Mouse (Mus musculus) hindbrain, embryonic 13.5 days (tissue): ENCODE measurements around the gene Kdm5a. TPM values are rescaled to one million over a fixed set of nuclear protein-coding genes. Genes with fewer than 3 reads are reported as not detected.
A peak's percentile ranks its signal among the peaks of the same experiment; 100 is the strongest.

Experiments used
- ATAC-seq: fragments of 200-750 bp; cut with Nextera tagmentation; 2 replicates; pipeline ENCODE4 v1.8.0; 2017; ENCODE audit warnings: moderate TSS enrichment; ENCODE audit not compliant: low FRiP score
- H3K27ac ChIP-seq: fragments of 300-500 bp; sonication (generic); 2 replicates; pipeline ENCODE4 v1.5.1; 2015; ENCODE audit warnings: inconsistent platforms, mild to moderate bottlenecking, moderate library complexity
- H3K27me3 ChIP-seq: fragments of 300-500 bp; sonication (generic); 2 replicates; pipeline ENCODE4 v1.6.1; 2015; ENCODE audit warnings: mild to moderate bottlenecking, inconsistent platforms
- H3K36me3 ChIP-seq: fragments of 300-500 bp; sonication (generic); 2 replicates; pipeline ENCODE4 v1.6.1; 2015; ENCODE audit warnings: mild to moderate bottlenecking, inconsistent platforms
- H3K4me1 ChIP-seq: fragments of 300-500 bp; sonication (generic); replicated peaks from 2 replicates; pipeline ENCODE4 v1.6.1; 2015; ENCODE audit warnings: inconsistent platforms
- H3K4me2 ChIP-seq: fragments of 300-500 bp; sonication (generic); 2 replicates; pipeline ENCODE4 v1.6.1; 2015; ENCODE audit warnings: inconsistent platforms, mild to moderate bottlenecking, moderate library complexity
- H3K4me3 ChIP-seq: fragments of 300-500 bp; sonication (generic); 2 replicates; pipeline ENCODE4 v1.5.1; 2015; ENCODE audit warnings: mild to moderate bottlenecking, inconsistent platforms
- H3K9ac ChIP-seq: fragments of 300-500 bp; sonication (generic); 2 replicates; pipeline ENCODE4 v1.6.1; 2015; ENCODE audit warnings: mild to moderate bottlenecking, inconsistent platforms
- H3K9me3 ChIP-seq: fragments of 300-500 bp; sonication (generic); 2 replicates; pipeline ENCODE4 v1.6.1; 2016; ENCODE audit warnings: inconsistent platforms
- WGBS: fragments of 180-500 bp; shearing (Covaris S2); methylation state at CpG from one replicate; pipeline ENCODE4 v1.1.7; 2015; 5-methylcytosine and 5-hydroxymethylcytosine counted together
- polyA plus RNA-seq: library from polyadenylated mRNA; unstranded; fragments of >200 nt; fragmentation: Nextera tagmentation; extraction: Ambion mirVana; gene quantifications from 2 replicates; pipeline ENCODE4 v1.2.1, GENCODE M21; 2015

Gene Kdm5a
- polyA plus RNA-seq, 1 experiment from 2014 or later, result 45.6 TPM

DNA sequence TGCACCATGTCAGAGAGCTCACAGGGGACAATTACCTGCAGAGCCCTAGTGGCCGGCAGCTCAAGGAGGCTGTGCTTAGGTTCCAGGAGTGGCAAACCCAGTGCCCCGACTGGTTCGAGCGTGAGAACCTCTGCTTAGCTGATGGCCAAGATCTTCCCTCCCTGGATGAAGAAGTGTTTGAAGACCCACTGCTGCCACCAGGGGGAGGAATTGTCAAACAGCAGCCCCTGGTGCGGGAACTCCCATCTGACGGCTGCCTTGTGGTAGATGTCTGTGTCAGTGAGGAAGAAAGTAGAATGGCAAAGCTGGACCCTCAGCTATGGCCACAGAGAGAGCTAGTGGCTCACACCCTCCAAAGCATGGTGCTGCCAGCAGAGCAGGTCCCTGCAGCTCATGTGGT is 117.6 kb downstream of the Kdm5a start:
- H3K9me3 ChIP-seq, result no peaks in the 10 kb centered on the region

DNA sequence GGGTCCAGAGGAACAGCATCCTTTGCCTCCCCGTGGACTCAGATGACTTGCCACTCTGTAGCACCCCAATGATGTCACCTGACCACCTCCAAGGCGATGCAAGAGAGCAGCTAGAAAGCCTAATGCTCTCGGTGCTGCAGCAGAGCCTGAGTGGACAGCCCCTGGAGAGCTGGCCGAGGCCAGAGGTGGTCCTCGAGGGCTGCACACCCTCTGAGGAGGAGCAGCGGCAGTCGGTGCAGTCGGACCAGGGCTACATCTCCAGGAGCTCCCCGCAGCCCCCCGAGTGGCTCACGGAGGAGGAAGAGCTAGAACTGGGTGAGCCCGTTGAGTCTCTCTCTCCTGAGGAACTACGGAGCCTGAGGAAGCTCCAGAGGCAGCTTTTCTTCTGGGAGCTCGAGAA is 118.1 kb downstream of the Kdm5a start:
- 94% methylated on average over 14 of the region's 14 CpGs for WGBS

More for the DNA sequence above, 117.6 kb downstream of the Kdm5a start:
- ATAC-seq, result no peak
- Histone ChIP-seq H3K9ac (no peak overlapping the region), H3K4me1 (peaks cover 10% of the 10 kb centered on the region; the same call in 1 of the 2 replicates), H3K27ac (no peak overlapping the region), H3K4me3 (no peak overlapping the region), H3K4me2 (no peak overlapping the region), H3K27me3 (no peaks in the 10 kb centered on the region), H3K36me3 (peaks cover 42% of the 10 kb centered on the region)
- WGBS, result 90% methylated on average over 6 of the region's 6 CpGs

DNA sequence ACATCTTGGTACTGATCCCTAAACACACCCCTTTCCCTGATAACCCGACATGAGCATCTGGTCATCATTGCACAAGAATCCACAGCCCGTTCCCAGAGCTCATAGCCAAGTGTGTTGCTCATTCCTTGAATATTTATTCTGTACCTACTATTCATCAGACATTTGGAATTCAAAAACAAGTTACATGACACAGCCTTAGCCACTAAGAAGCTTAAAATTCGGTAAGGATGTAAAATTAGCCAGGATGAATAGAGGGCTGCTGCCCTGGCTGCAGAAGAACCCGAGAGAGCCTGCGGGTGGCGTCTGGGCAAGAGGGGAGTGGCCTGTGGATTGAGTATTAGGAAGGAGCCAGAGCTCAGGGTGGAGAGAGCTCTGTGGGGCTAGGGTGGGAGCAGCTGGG is 118.8 kb downstream of the Kdm5a start:
- Histone ChIP-seq H3K9ac (no peak overlapping the region), H3K4me3 (no peak overlapping the region)
- WGBS, result 45% methylated on average over 6 of the region's 6 CpGs

More for the DNA sequence above, 118.1 kb downstream of the Kdm5a start:
- Histone ChIP-seq H3K4me3 (no peak overlapping the region), H3K4me1 (peaks cover 10% of the 10 kb centered on the region; the same call in 1 of the 2 replicates), H3K9me3 (no peaks in the 10 kb centered on the region), H3K36me3 (peaks cover 41% of the 10 kb centered on the region), H3K4me2 (no peak overlapping the region), H3K9ac (no peak overlapping the region), H3K27me3 (no peaks in the 10 kb centered on the region), H3K27ac (no peak overlapping the region)
- ATAC-seq, result no peak

DNA sequence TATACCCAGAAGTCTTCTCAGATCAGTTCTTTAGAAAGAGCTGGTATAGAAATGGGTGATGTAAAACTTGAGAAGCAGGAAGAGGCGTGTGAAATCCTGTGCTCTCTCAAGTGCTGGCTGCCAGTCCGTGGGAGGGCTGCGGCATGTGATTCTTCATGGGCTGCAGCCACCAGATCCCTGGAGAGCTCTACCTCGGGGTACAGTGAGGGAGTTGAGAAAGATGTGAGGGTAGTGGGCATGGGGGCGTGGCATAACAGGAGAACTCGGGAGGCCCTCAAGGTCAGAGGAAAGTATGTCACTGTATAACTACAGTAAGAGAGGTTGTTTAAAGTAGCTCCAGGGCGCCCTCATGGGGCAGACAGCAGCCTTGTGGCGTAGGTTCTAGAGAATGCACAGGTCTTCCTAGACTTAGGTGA is 119.3 kb downstream of the Kdm5a start:
- Histone ChIP-seq H3K9me3 (no peaks in the 10 kb centered on the region), H3K4me1 (peaks cover 10% of the 10 kb centered on the region; the same call in 1 of the 2 replicates), H3K9ac (no peak overlapping the region), H3K27me3 (no peaks in the 10 kb centered on the region), H3K4me2 (no peak overlapping the region), H3K4me3 (no peak overlapping the region), H3K36me3 (peaks cover 35% of the 10 kb centered on the region), H3K27ac (no peak overlapping the region)
- 36% methylated on average over 8 of the region's 8 CpGs for WGBS
- no peak for ATAC-seq

More for the DNA sequence above, 118.8 kb downstream of the Kdm5a start:
- Histone ChIP-seq H3K36me3 (peaks cover 37% of the 10 kb centered on the region), H3K27me3 (no peaks in the 10 kb centered on the region), H3K4me1 (peaks cover 10% of the 10 kb centered on the region; the same call in 1 of the 2 replicates), H3K9me3 (no peaks in the 10 kb centered on the region), H3K27ac (no peak overlapping the region), H3K4me2 (no peak overlapping the region)
- ATAC-seq, result no peak

DNA sequence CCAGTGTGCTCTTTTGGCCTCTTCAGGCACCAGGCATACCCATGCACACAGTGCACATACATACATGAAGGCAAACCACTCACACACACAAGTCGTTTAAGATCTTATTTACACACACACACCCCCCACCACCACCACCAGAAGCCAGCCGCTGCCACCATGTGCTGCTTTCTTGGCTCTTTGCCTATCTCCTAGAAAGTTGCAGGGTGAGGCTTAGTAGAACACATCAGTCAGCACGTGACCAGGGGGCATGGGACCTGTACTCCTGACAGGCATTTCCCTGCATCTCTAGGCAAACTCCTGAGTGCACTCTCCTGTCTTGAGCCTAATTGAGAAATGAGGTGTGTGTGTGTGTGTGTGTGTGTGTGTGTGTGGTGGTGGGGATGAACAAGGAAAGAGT is 121.1 kb downstream of the Kdm5a start:
- WGBS, result 76% methylated on average over 3 of the region's 3 CpGs
- Histone ChIP-seq H3K9ac (no peak overlapping the region), H3K27me3 (no peaks in the 10 kb centered on the region), H3K9me3 (no peaks in the 10 kb centered on the region), H3K27ac (no peak overlapping the region), H3K36me3 (peaks cover 18% of the 10 kb centered on the region), H3K4me1 (peaks cover 22% of the 10 kb centered on the region), H3K4me3 (no peak overlapping the region), H3K4me2 (no peak overlapping the region)
- ATAC-seq, result no peak

DNA sequence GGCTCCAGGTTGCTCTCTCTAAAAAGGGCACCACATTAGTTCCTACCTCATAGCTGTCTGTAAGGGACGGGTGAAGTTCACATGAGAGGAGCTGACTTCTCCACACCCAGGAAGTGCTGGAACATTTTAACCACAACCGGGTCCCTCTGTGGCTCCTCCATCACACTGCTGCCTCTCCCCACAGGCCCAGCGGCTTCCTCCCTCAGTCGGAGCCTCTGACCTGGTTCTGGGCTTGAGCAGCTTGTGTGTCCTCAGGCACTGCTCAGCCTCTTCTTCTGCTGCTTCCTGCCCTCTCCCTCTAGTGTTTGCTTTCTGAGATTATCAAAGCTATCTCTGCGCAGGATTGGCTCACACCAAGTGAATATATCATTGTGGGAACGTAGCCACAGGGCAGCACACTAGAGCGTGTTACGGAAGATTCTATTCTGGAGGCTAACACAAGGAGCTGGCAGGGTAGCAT is 122.2 kb downstream of the Kdm5a start:
- Histone ChIP-seq H3K4me2 (no peak overlapping the region), H3K36me3 (peaks cover 11% of the 10 kb centered on the region), H3K4me3 (no peak overlapping the region), H3K4me1 (peaks cover 33% of the 10 kb centered on the region), H3K27me3 (no peaks in the 10 kb centered on the region), H3K27ac (no peak overlapping the region), H3K9me3 (no peaks in the 10 kb centered on the region), H3K9ac (no peak overlapping the region)
- WGBS, result 73% methylated on average over 8 of the region's 8 CpGs
- no peak for ATAC-seq

DNA sequence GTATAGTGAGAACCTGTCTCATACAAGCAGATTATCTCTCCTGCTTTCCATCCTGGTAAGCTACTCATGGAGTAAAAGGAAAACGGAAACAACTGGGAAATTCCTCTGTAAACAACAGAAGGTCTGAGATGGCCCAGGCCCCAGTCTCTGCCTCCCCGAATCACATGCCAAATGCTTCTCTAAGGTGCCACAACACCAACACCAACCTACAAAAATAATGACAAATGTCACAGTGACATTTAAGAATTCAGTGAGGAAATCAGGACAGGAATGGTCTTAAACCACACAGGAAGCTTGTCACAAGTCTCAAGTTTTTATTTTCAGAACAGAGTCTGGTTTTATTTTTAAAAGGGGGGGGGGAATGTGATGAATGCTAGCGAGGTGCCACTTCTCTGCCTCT is 124.7 kb downstream of the Kdm5a start:
- Histone ChIP-seq H3K27ac (no peak overlapping the region), H3K4me3 (no peak overlapping the region), H3K9me3 (no peaks in the 10 kb centered on the region), H3K4me1 (peaks cover 45% of the 10 kb centered on the region), H3K9ac (no peak overlapping the region), H3K4me2 (no peak overlapping the region), H3K36me3 (no peaks in the 10 kb centered on the region), H3K27me3 (0 out of 2 replicates have a peak, but pooled peaks cover 5% of the 10 kb centered on the region)
- 84% methylated on average over 3 of the region's 3 CpGs for WGBS
- no peak for ATAC-seq

DNA sequence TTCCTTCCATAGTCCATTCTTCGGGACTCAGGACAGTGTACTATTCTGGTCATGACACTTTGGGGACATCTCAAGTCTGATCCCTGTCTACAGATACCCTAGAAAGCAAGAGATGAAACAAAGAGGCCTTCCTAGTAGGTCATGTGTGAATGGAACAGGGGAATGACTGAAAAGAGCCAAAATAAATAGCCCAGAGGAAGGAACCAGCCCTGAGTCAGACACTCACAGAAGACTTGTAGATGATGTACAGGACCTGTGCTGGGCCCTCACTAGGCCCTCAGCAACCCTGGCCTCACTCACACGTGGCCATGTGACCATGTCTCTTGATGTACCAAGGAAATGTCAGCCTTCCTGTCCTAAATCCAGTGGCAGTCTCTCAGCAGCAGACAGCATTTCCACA is 125.5 kb downstream of the Kdm5a start:
- 65% methylated on average over 2 of the region's 2 CpGs for WGBS
- Histone ChIP-seq H3K36me3 (no peaks in the 10 kb centered on the region), H3K4me1 (peaks cover 50% of the 10 kb centered on the region), H3K9ac (no peak overlapping the region), H3K4me3 (peak overlapping the region; percentile 86), H3K4me2 (peak overlapping the region; percentile 82), H3K27me3 (0 out of 2 replicates have a peak, but pooled peaks cover 5% of the 10 kb centered on the region), H3K27ac (peak overlapping the region; percentile 30; the same call in 1 of the 2 replicates), H3K9me3 (no peaks in the 10 kb centered on the region)
- no peak for ATAC-seq

DNA sequence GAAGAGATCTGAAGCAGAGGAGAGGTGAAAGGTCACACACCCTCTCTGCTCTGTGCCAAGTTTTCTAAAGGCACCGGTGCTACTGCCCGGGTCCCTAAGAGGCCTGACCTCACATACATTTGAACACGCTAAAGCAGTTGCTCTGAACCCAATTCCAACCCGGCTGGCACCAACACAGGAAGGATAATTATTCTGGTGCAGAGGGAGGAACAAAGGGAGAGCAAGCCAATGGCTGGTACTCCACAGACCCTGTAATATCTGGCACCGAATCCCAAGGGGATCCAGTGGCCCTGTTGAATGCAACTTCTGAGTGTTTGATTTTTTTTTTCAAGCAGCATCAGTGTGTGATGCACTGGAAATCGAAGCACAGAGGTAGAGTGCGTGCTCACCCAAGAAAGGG is 127.1 kb downstream of the Kdm5a start:
- Histone ChIP-seq H3K4me2 (peak overlapping the region; percentile 82), H3K36me3 (no peaks in the 10 kb centered on the region), H3K9ac (peak overlapping the region; percentile 89), H3K9me3 (no peaks in the 10 kb centered on the region), H3K27me3 (0 out of 2 replicates have a peak, but pooled peaks cover 5% of the 10 kb centered on the region), H3K4me3 (peak overlapping the region; percentile 86), H3K4me1 (peaks cover 53% of the 10 kb centered on the region), H3K27ac (no peak overlapping the region)
- WGBS, result 39% methylated on average over 7 of the region's 7 CpGs
- no peak for ATAC-seq

DNA sequence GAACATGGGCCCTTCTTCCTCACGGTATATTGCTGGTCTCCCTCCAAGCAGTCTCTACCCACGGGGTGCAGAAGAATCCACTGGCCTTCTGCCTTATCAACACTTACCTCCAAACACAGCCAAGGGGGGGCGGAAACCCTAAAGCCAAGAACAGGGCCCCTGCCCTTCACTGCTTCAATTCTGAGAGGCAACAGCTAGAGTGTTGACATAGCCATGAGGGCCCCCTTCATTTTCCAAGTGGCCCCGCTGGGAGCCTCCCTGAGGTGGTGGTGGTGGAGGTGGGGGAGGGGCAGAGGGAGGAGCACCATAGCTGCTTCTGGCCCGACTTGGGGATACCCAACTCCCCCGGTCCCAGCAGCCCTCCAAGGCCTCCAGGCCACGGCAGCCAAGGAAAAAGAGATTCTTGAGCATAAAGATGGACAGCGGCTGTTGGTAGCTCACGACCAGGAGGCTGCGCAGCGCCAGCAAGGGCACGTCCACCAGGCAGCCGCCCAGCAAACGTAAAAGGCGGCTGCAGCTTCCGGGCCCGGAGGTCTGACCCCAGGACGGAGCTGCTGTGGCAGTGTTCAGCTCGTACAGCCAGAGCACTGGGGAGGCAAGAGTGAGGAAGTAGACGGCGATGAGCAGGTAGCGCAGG is 128.1 kb downstream of the Kdm5a start:
- Histone ChIP-seq H3K27me3 (0 out of 2 replicates have a peak, but pooled peaks cover 5% of the 10 kb centered on the region), H3K27ac (peak overlapping the region; percentile 95; the same call in 1 of the 2 replicates), H3K9ac (peak overlapping the region; percentile 89), H3K4me1 (peaks cover 59% of the 10 kb centered on the region), H3K4me2 (peak overlapping the region; percentile 82), H3K9me3 (no peaks in the 10 kb centered on the region), H3K4me3 (peak overlapping the region; percentile 86), H3K36me3 (no peaks in the 10 kb centered on the region)
- WGBS, result 8% methylated on average over 22 of the region's 22 CpGs
- ATAC-seq, result no peak

DNA sequence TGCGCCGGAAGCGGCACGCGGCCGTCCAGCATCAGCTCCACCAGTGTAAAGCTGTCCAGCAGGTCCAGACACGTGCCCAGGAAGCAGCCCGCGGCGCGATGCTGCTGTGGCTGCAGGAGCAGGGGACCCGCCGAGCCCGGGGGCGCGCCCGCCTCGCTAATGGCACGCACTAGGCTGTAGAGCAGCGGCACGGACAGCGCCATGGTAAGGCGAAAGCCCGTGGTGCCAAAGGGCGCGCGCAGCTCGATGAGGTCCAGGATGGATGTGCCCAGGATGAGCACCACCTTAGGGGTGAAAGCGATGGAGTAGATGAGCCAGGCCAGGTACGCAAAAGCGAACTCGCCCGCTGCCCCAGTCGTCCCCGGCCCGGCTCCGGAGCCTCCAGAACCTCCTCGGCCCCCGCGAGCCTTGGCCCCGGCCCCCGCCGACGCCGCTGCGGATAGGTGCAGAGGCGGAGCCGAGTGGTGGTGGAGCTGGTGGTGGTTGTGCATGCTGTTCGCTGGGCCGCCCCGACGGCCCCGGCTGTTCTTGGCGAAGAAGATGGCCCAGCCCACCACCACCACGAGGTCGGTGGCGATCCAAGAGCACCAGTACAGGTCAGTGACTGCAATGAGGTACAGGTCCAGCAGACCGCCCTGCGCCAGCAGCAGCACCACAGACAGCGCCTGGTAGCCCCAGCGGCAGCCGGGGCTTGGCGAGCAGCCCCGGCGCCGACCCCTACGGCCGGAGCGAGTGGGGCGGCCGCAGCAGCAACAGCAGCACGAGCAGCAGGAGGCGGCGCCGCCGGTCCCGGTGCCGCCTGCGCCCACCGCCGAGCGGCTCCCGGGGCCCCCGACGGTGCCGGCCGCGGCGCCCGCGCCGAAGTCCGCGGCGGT is 128.8 kb downstream of the Kdm5a start:
- H3K4me2 ChIP-seq, result peak overlapping the region; percentile 82
- H3K9me3 ChIP-seq, result no peaks in the 10 kb centered on the region
- H3K4me1 ChIP-seq, result peaks cover 59% of the 10 kb centered on the region
- H3K9ac ChIP-seq, result peak overlapping the region; percentile 89
- peak overlapping the region; percentile 86 for H3K4me3 ChIP-seq
- 1% methylated on average over 92 of the region's 95 CpGs for WGBS
- H3K36me3 ChIP-seq, result no peaks in the 10 kb centered on the region
- H3K27ac ChIP-seq, result peak overlapping the region; percentile 95
- peak; percentile 23 for ATAC-seq
- H3K27me3 ChIP-seq, result 0 out of 2 replicates have a peak, but pooled peaks cover 5% of the 10 kb centered on the region
